Mouse (Mus musculus) ES-Bruce4 (cell line): Measurements from ENCODE around the gene Sptbn1. TPM values are rescaled to one million over a fixed set of nuclear protein-coding genes. Genes with fewer than 3 reads are reported as not detected.

ENCODE experiments used
- H3K27ac ChIP-seq: 2 replicates; pipeline ENCODE4 v1.5.1; 2012; ENCODE audit warnings: low read length, inconsistent platforms; ENCODE audit not compliant: insufficient read depth
- H3K27me3 ChIP-seq: 2 replicates; pipeline ENCODE4 v1.6.1; 2012; ENCODE audit warnings: mild to moderate bottlenecking, low read length, inconsistent platforms; ENCODE audit not compliant: control insufficient read depth, poor library complexity, insufficient read depth, severe bottlenecking
- H3K36me3 ChIP-seq: 2 replicates; pipeline ENCODE4 v1.6.1; 2012; ENCODE audit warnings: inconsistent platforms, mild to moderate bottlenecking, low read length, moderate library complexity; ENCODE audit not compliant: control insufficient read depth, poor library complexity, insufficient read depth, severe bottlenecking
- H3K4me1 ChIP-seq: one replicate; pipeline ENCODE4 v1.8.1; 2011; ENCODE audit warnings: low read length; ENCODE audit not compliant: control insufficient read depth, insufficient read depth
- H3K4me3 ChIP-seq: 2 replicates; pipeline ENCODE4 v1.5.1; 2011; ENCODE audit warnings: low read depth, mild to moderate bottlenecking, low read length
- H3K9ac ChIP-seq: 2 replicates; pipeline ENCODE4 v1.6.1; 2012; ENCODE audit warnings: low read depth, mild to moderate bottlenecking, inconsistent platforms; ENCODE audit not compliant: poor library complexity, severe bottlenecking
- H3K9me3 ChIP-seq: replicated peaks from 2 replicates; pipeline ENCODE4 v1.6.1; 2012; ENCODE audit warnings: mild to moderate bottlenecking, low read length, inconsistent platforms; ENCODE audit not compliant: control insufficient read depth, poor library complexity, insufficient read depth, severe bottlenecking
- CTCF ChIP-seq: IDR thresholded peaks from one replicate; pipeline ENCODE4 v1.8.1; 2011; ENCODE audit warnings: low read depth, low read length
- EP300 ChIP-seq: IDR thresholded peaks from 2 replicates; pipeline ENCODE4 v1.6.1; 2011; ENCODE audit warnings: low read depth, low read length; ENCODE audit not compliant: insufficient read depth
- POLR2A ChIP-seq: IDR thresholded peaks from one replicate; pipeline ENCODE4 v1.8.1; 2011; ENCODE audit warnings: low read length; ENCODE audit not compliant: insufficient read depth
- polyA plus RNA-seq: library from polyadenylated mRNA; stranded (reverse); fragments of >200 nt; gene quantifications from 2 replicates; pipeline ENCODE4 v1.2.4, GENCODE M21; 2011; ENCODE audit warnings: low read depth; ENCODE audit not compliant: missing spikeins, insufficient read depth, insufficient read length

Sptbn1 gene
- polyA plus RNA-seq, 1 experiment, result 147 TPM

DNA sequence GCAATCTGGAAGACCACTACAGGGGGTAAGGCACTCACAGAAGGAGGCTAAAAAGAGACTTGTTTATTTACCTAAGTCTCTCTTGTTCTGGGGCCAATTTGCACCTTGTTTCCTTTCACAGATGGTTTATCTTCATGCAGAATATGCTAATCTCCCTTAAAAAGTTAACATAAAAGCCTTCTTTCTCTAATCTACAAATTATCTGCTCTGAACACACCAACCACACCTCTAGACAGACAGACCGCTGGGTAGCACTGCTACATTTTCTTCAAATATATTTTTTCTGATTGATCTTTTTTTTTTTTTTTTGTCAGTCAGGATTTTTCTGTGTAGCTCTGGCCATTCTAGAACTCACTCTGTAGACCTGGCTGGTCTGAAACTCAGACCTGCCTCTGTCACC lies 50.5 kb downstream of the Sptbn1 start:
- TF ChIP-seq CTCF, result no peak
- TF ChIP-seq POLR2A, result no peak
- no peak for TF ChIP-seq EP300
- Histone ChIP-seq H3K4me1 (no peaks in the 10 kb centered on the region), H3K4me3 (no peak overlapping the region), H3K9me3 (no peaks in the 10 kb centered on the region), H3K36me3 (no peaks in the 10 kb centered on the region), H3K27me3 (no peaks in the 10 kb centered on the region), H3K9ac (no peak overlapping the region), H3K27ac (no peak overlapping the region)

DNA sequence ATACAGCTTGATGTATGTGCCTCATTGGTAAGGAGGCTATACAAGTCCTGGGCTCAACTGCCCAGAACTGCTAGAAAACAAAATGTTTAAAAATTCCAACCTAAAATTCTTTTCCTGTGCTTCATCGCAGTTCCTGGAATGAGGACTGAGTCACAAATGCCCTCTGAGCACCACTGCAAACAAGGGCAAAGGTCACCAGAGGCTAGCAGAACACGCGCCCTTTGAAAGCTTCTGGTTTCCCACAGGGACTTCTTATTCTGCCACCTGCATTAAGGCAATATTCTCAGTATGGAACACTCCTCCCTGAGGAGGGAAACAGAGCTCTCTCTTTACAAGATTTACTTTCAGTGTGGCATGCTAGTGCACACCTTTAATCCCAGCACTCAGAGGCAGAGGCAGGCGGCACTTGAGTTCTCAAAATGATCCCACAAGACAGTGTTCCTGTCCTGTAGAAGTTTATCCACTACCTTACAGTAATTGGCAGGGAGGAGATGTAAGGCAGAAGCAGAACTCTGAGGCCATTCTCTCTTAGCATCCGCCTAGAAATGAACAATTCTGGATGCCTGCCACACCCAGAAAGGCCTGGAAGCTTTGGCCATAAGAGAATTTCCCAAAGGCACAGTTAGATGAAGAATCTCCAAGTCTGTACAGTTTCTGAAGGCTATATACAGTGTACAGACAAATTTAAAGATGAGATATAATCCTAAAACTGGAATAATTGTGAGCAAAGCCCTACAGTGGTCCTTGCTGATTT lies 56.1 kb downstream of the Sptbn1 start:
- no peak overlapping the region for H3K9ac ChIP-seq
- H3K9me3 ChIP-seq, result no peaks in the 10 kb centered on the region
- H3K27me3 ChIP-seq, result no peaks in the 10 kb centered on the region
- H3K4me1 ChIP-seq, result no peaks in the 10 kb centered on the region
- H3K36me3 ChIP-seq, result no peaks in the 10 kb centered on the region
- TF ChIP-seq CTCF (no peak), POLR2A (no peak), EP300 (no peak)
- no peak overlapping the region for H3K4me3 ChIP-seq
- no peak overlapping the region for H3K27ac ChIP-seq

DNA sequence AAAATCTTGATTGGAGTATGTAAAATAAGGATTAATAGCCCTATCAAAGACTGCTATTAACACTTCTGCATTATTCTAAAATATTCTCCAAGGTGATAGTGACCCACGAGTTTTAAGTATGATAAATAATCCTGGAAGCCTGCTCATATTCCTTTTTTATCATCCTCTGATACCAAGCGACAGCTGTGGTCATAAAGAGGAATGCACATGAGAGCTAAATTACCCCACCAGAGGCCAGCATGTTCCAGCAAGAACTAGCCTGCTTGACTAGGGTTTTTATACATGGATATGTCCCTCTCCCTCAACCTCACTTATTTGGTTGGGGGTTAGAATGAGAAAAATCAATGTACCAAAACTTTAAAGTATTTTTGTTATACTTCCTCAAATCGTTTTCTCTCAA lies 56.8 kb downstream of the Sptbn1 start:
- Histone ChIP-seq H3K9ac (no peak overlapping the region), H3K4me1 (no peaks in the 10 kb centered on the region), H3K27me3 (no peaks in the 10 kb centered on the region), H3K4me3 (no peak overlapping the region), H3K9me3 (no peaks in the 10 kb centered on the region), H3K36me3 (no peaks in the 10 kb centered on the region), H3K27ac (no peak overlapping the region)
- no peak for TF ChIP-seq EP300
- no peak for TF ChIP-seq POLR2A
- no peak for TF ChIP-seq CTCF

DNA sequence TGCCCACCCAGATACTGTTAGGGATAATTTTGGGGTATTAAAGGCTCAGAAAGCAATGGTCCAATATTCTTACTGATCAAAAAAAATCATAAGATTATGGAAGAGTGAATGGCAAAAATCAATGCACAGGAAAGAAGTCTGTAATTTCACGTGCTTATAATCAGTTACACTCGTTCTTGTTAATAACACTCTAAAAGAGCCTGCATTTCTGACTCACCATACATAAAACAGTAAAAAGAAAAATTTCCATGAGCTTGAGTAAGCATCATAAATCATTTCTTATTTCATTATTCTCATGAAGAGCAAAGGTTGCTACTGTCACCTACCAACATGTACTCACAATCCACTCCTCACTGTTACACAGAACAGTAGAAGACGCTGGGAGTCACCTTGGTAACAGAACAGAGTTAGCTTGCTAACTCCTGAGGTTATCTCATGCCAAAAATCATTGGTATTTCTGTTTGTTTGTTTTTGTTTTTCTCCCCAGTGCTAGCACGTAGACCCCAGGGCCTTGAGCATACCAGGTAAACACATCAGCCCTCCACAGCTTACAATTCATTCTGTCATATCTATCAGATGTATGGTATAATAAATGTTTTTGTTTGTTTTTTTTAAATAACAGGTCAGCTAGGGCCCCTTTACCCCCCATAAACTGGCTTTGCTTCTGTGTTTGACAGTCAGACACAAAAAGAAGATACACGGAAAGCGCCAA lies 57.7 kb downstream of the Sptbn1 start:
- H3K9me3 ChIP-seq, result no peaks in the 10 kb centered on the region
- no peak overlapping the region for H3K9ac ChIP-seq
- H3K4me1 ChIP-seq, result no peaks in the 10 kb centered on the region
- no peaks in the 10 kb centered on the region for H3K36me3 ChIP-seq
- H3K27ac ChIP-seq, result no peak overlapping the region
- no peaks in the 10 kb centered on the region for H3K27me3 ChIP-seq
- TF ChIP-seq POLR2A, result no peak
- TF ChIP-seq EP300, result no peak
- TF ChIP-seq CTCF, result no peak
- no peak overlapping the region for H3K4me3 ChIP-seq

DNA sequence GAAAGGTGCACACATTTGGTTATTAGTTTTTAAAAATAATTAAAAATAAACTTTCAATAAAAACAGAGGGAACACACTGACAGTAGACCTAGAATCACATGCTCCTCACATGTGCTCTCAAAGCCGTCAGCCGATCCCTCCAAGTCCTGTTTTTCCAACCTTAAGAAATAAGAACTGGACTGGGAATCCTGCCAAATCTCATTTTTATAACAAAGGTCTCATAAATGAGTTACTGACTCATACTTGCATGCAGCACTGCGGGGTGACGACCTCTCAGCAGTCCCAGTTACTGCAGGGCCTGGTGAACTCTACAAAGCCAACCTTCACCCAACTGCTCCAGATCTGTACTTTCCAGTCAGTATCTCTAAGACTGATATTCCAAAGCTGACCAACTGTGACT lies 58.5 kb downstream of the Sptbn1 start:
- H3K27ac ChIP-seq, result no peak overlapping the region
- H3K9me3 ChIP-seq, result no peaks in the 10 kb centered on the region
- no peaks in the 10 kb centered on the region for H3K4me1 ChIP-seq
- no peak for TF ChIP-seq EP300
- no peak for TF ChIP-seq POLR2A
- TF ChIP-seq CTCF, result no peak
- H3K9ac ChIP-seq, result no peak overlapping the region
- no peaks in the 10 kb centered on the region for H3K36me3 ChIP-seq
- H3K4me3 ChIP-seq, result no peak overlapping the region
- no peaks in the 10 kb centered on the region for H3K27me3 ChIP-seq

DNA sequence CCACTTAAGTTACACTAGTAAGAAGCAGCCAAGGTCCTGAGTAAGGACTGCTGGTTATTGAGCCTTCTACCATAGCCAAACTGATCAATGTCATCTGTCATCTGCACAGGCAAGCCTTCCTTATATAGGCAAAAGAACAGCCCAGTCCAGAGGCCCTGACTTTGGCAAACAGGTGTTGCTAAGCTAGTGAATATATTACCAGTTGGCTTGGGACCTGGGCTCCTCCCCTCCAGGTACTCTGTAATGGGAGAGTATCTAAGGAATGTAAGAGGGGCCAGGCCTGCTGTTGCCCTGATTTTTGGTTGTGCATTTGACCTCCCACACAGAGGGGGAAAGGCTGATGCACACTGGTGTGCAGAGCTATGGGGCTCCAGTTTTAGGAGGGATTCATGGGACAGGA lies 63.6 kb downstream of the Sptbn1 start:
- no peak for TF ChIP-seq CTCF
- no peak for TF ChIP-seq POLR2A
- TF ChIP-seq EP300, result no peak
- no peaks in the 10 kb centered on the region for H3K9me3 ChIP-seq
- H3K4me1 ChIP-seq, result no peaks in the 10 kb centered on the region
- H3K4me3 ChIP-seq, result no peak overlapping the region
- H3K9ac ChIP-seq, result no peak overlapping the region
- H3K36me3 ChIP-seq, result no peaks in the 10 kb centered on the region
- H3K27me3 ChIP-seq, result no peaks in the 10 kb centered on the region
- no peak overlapping the region for H3K27ac ChIP-seq
